Mouse (Mus musculus): ENCODE measurements around the gene Ccl19. TPM values are rescaled to one million over a fixed set of nuclear protein-coding genes. Genes with fewer than 3 reads are reported as not detected.

Ccl19 gene
- 0.25 TPM in 1 of 2 replicates, not detected in the other for polyA plus RNA-seq (2012; ENCODE audit: low replicate concordance)

DNA sequence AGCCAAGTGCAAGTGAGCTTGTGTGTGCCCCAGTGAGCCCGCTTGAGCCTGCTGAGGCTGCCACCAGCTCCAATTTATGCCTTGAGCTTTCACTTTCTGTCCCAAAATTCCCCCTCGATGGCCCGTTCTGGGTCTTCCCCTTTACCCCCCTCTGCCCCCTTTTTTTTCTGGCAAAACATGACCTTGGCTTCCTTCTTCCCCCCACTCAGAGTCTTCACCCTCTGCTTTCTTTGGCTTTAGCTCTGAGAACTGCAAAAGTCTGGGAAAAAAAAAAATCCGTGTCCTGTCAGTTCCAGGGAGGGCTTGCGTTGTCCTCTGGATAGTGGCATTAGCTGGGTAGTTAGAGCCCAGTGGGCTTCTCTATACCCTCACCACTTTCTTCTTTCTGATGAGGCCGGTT is at the start of gene Ccl19:
Gene Ccl19, minus strand, starts transcription at position 101 of the 400 bp plus-strand sequence.

DNA sequence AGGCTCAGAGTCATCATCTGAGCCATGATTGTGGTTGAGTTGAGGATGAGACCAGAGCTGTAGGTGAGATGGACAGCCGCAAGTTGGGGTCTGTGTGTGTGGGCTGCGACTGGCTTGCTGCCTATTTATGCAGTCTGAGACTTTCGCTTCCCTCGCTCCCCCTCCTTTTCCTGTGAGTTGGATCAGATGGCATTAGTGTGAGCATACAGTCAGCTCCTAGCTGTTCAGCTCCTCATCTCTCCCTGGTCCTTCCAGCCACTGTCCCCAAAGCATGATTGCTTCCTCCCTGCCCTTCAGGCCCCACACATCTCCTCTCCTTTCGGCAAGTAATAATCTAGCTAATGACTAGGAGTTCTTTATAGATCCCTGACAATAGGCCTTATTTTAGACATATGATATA is 17.5 kb upstream of the Ccl19 start, which contains the start of gene Ccl21a:
Gene Ccl21a, minus strand, starts transcription at position 101 of the 400 bp plus-strand sequence.

DNA sequence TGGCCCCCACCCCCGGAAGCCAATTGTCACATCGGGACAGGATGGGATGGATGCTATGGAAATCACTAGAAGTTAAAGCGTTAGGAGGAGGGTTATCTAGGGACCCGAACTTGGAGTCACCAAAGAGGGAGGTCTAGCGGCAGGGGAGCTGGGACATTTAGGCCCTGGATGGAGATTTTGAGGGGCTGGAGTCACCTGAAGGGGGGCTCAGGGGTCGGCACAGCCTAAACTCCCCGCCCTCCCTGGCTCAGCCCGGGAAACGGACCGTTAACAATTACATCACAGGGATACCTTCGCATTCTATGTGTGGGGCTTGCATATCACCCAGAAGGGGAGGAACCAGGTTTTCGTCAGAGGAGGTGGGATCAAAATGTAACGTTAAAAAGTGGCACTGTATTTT is 21.1 kb downstream of the Ccl19 start, which contains the start of gene 4930578G10Rik:
Gene 4930578G10Rik, plus strand, starts transcription at position 301 of the 400 bp plus-strand sequence.

Other genes with a start within 250 kb of the Ccl19 start
- not detected in 2 replicates for gene Fam205a2, start 228.4 kb downstream of the Ccl19 start, polyA plus RNA-seq (2012; ENCODE audit: low replicate concordance)
- not detected in 2 replicates for gene Gm10591, start 144.4 kb downstream of the Ccl19 start, polyA plus RNA-seq (2012; ENCODE audit: low replicate concordance)
- gene Gm2564, start 126.9 kb downstream of the Ccl19 start, polyA plus RNA-seq (2012; ENCODE audit: low replicate concordance): not detected in 2 replicates
- gene Ccl27b, start 101.3 kb downstream of the Ccl19 start, polyA plus RNA-seq (2012; ENCODE audit: low replicate concordance): not detected in 2 replicates
- gene Il11ra2, start 94.7 kb downstream of the Ccl19 start, polyA plus RNA-seq (2012; ENCODE audit: low replicate concordance): not detected in 2 replicates
- gene 4930578G10Rik, start 21.0 kb downstream of the Ccl19 start, polyA plus RNA-seq (2012; ENCODE audit: low replicate concordance): not detected in 2 replicates
- gene Ccl21a, start 17.4 kb upstream of the Ccl19 start, polyA plus RNA-seq (2012; ENCODE audit: low replicate concordance): 1.2 and 4.8 TPM in 2 replicates
- gene Fam205a1, start 97.3 kb upstream of the Ccl19 start, polyA plus RNA-seq (2012; ENCODE audit: low replicate concordance): not detected in 2 replicates
- gene Gm12394, start 100.2 kb upstream of the Ccl19 start, polyA plus RNA-seq (2012; ENCODE audit: low replicate concordance): not detected in 2 replicates
- not detected in 2 replicates for gene Fam205c, start 117.7 kb upstream of the Ccl19 start, polyA plus RNA-seq (2012; ENCODE audit: low replicate concordance)
- gene Phf24, start 160.1 kb upstream of the Ccl19 start, polyA plus RNA-seq (2012; ENCODE audit: low replicate concordance): 0.22 and 0.40 TPM in 2 replicates
- gene Dnajb5, start 193.2 kb upstream of the Ccl19 start, polyA plus RNA-seq (2012; ENCODE audit: low replicate concordance): 20.2 and 20.9 TPM in 2 replicates
- not detected in 2 replicates for gene 1700022I11Rik, start 213.0 kb upstream of the Ccl19 start, polyA plus RNA-seq (2012; ENCODE audit: low replicate concordance)
- gene Vcp, start 243.9 kb upstream of the Ccl19 start, polyA plus RNA-seq (2012; ENCODE audit: low replicate concordance): 107 and 248 TPM in 2 replicates

Data from hematopoietic multipotent progenitor cell, adult 10-12 weeks (in vitro differentiated cells).